Comparison of ENCODE assay signal across 16 mouse cellular contexts in genomic region chr1:168969402-168969801, GRCm38 (mm10).
DNase-seq lines count a peak whose midpoint lies in the region; ATAC-seq and TF ChIP-seq lines count a peak whose summit lies in the region.
"Had no signal": no experiment of that assay in that cellular context is flagged by ENCODE, and none has a peak within 500 bp of the region (broad histone marks: within the 10 kb centered on the region; RNA-seq: fewer than 3 reads in every experiment).

No protein-coding gene starts in this region.

- no peaks in the 10 kb centered on the region for H3K36me3 ChIP-seq in hindbrain, embryonic 10.5 days
- no peaks in the 10 kb centered on the region for H3K36me3 ChIP-seq in hindbrain, embryonic 14.5 days (replicated peaks; ENCODE audit: control insufficient read depth, insufficient read depth)
- no peaks in the 10 kb centered on the region for H3K36me3 ChIP-seq in neural tube, embryonic 12.5 days
- H3K36me3 ChIP-seq in kidney, embryonic 16.5 days (ENCODE audit: insufficient read depth, low read length): no peaks in the 10 kb centered on the region
- no peaks in the 10 kb centered on the region for H3K36me3 ChIP-seq in stomach, postnatal 0 days (ENCODE audit: control insufficient read depth, insufficient read depth, low read length)
- H3K36me3 ChIP-seq: embryonic facial prominence, embryonic 13.5 days; liver, embryonic 13.5 days; midbrain, embryonic 15.5 days had no signal

- peak overlapping the region; percentile 62 for H3K27ac ChIP-seq in hindbrain, embryonic 10.5 days
- H3K27ac ChIP-seq in hindbrain, embryonic 14.5 days: no peak overlapping the region
- H3K27ac ChIP-seq in neural tube, embryonic 12.5 days: no peak overlapping the region
- H3K27ac ChIP-seq in kidney, embryonic 16.5 days (ENCODE audit: low read length): peak overlapping the region; percentile 84
- H3K27ac ChIP-seq in stomach, postnatal 0 days (replicated peaks): 0 out of 2 replicates have a peak overlapping the region, but pooled peaks have one; percentile 13
- H3K27ac ChIP-seq: embryonic facial prominence, embryonic 13.5 days; liver, embryonic 13.5 days; midbrain, embryonic 15.5 days had no signal

- ATAC-seq in hindbrain, embryonic 14.5 days (ENCODE audit: low FRiP score): no peak
- peak; percentile 68; the same call in 1 of the 2 replicates for ATAC-seq in neural tube, embryonic 12.5 days (ENCODE audit: low FRiP score, low read depth)
- 0 out of 2 replicates have a peak, but pooled peaks have one; percentile 42 for ATAC-seq in kidney, embryonic 16.5 days (ENCODE audit: low FRiP score, low TSS enrichment)
- ATAC-seq in stomach, postnatal 0 days (ENCODE audit: low FRiP score, low TSS enrichment): no peak
- ATAC-seq in cerebellum, adult (ENCODE audit: insufficient number of reproducible peaks, low FRiP score, low TSS enrichment): no peak
- ATAC-seq: CD4-positive, CD25-positive, alpha-beta regulatory T cell, adult 4 months; forebrain, embryonic 16.5 days; midbrain, embryonic 15.5 days had no signal

- peak; percentile 15 for DNase-seq in hindbrain, embryonic 10.5 days (ENCODE audit: low spot score)
- DNase-seq in hindbrain, embryonic 14.5 days (ENCODE audit: low spot score): no peak
- no peak for DNase-seq in neural tube, embryonic 10.5 days (ENCODE audit: extremely low spot score, low spot score)
- DNase-seq in stomach, postnatal 0 days (ENCODE audit: low spot score): no peak
- no peak for DNase-seq in gastrocnemius, postnatal 36 days
- DNase-seq: adrenal gland, postnatal 25 days; cerebellum, adult 2 months; liver, embryonic 13.5 days; thymus, postnatal 14 days had no signal

- peaks cover 19% of the 10 kb centered on the region for H3K4me1 ChIP-seq in hindbrain, embryonic 10.5 days (replicated peaks)
- peaks cover 3% of the 10 kb centered on the region; the same call in 1 of the 2 replicates for H3K4me1 ChIP-seq in hindbrain, embryonic 14.5 days (replicated peaks; ENCODE audit: control insufficient read depth, insufficient read depth, low read length)
- peaks cover 7% of the 10 kb centered on the region for H3K4me1 ChIP-seq in neural tube, embryonic 12.5 days
- H3K4me1 ChIP-seq in kidney, embryonic 16.5 days (ENCODE audit: insufficient read depth, low read length): peaks cover 11% of the 10 kb centered on the region; the same call in 1 of the 2 replicates
- H3K4me1 ChIP-seq in stomach, postnatal 0 days (replicated peaks; ENCODE audit: control insufficient read depth, insufficient read depth): no peaks in the 10 kb centered on the region
- H3K4me1 ChIP-seq: liver, embryonic 13.5 days had no signal

- TF ChIP-seq CTCF in stomach, postnatal 0 days (IDR thresholded peaks at IDR 0.05; ENCODE audit: low read depth): no peak

- no peak overlapping the region for H3K4me2 ChIP-seq in hindbrain, embryonic 14.5 days (replicated peaks)
- H3K4me2 ChIP-seq in neural tube, embryonic 12.5 days (replicated peaks): no peak overlapping the region
- 0 out of 2 replicates have a peak overlapping the region, but pooled peaks have one; percentile 12 for H3K4me2 ChIP-seq in kidney, embryonic 16.5 days (replicated peaks; ENCODE audit: low read depth, low read length)
- peak overlapping the region; percentile 25 for H3K4me2 ChIP-seq in stomach, postnatal 0 days (replicated peaks; ENCODE audit: low read depth)
- H3K4me2 ChIP-seq: embryonic facial prominence, embryonic 13.5 days; liver, embryonic 13.5 days; midbrain, embryonic 15.5 days had no signal

- H3K27me3 ChIP-seq in hindbrain, embryonic 10.5 days (ENCODE audit: insufficient read depth, poor library complexity, severe bottlenecking): no peaks in the 10 kb centered on the region
- no peaks in the 10 kb centered on the region for H3K27me3 ChIP-seq in hindbrain, embryonic 14.5 days (ENCODE audit: control insufficient read depth, insufficient read depth, low read length)
- no peaks in the 10 kb centered on the region for H3K27me3 ChIP-seq in neural tube, embryonic 12.5 days (replicated peaks)
- no peaks in the 10 kb centered on the region for H3K27me3 ChIP-seq in kidney, embryonic 16.5 days (ENCODE audit: insufficient read depth, low read length)
- no peaks in the 10 kb centered on the region for H3K27me3 ChIP-seq in stomach, postnatal 0 days (ENCODE audit: control insufficient read depth, insufficient read depth, low read length)
- H3K27me3 ChIP-seq: embryonic facial prominence, embryonic 13.5 days; liver, embryonic 13.5 days; midbrain, embryonic 15.5 days had no signal

- TF ChIP-seq EP300 in stomach, postnatal 0 days (optimal IDR thresholded peaks at IDR 0.05): no peak

- H3K9ac ChIP-seq in hindbrain, embryonic 14.5 days: no peak overlapping the region
- H3K9ac ChIP-seq in neural tube, embryonic 12.5 days: no peak overlapping the region
- no peak overlapping the region; the same call in 1 of the 2 replicates for H3K9ac ChIP-seq in kidney, embryonic 16.5 days (replicated peaks; ENCODE audit: low read length)
- no peak overlapping the region for H3K9ac ChIP-seq in stomach, postnatal 0 days (ENCODE audit: low read length)
- H3K9ac ChIP-seq: embryonic facial prominence, embryonic 13.5 days; liver, embryonic 13.5 days; midbrain, embryonic 15.5 days had no signal

- H3K4me3 ChIP-seq in hindbrain, embryonic 10.5 days: no peak overlapping the region
- no peak overlapping the region for H3K4me3 ChIP-seq in hindbrain, embryonic 14.5 days (replicated peaks; ENCODE audit: low read length)
- no peak overlapping the region for H3K4me3 ChIP-seq in neural tube, embryonic 12.5 days
- no peak overlapping the region for H3K4me3 ChIP-seq in kidney, embryonic 16.5 days (ENCODE audit: low read length)
- H3K4me3 ChIP-seq in stomach, postnatal 0 days (ENCODE audit: low read depth, low read length): no peak overlapping the region
- H3K4me3 ChIP-seq: embryonic facial prominence, embryonic 13.5 days; liver, embryonic 13.5 days; midbrain, embryonic 15.5 days had no signal

- intact Hi-C loops in gastrocnemius, postnatal 36 days (cut with DNase I): no loop called here

- 28% methylated on average over 5 of the region's 5 CpGs for WGBS in hindbrain, embryonic 10.5 days
- 22% methylated on average over 5 of the region's 5 CpGs for WGBS in hindbrain, embryonic 14.5 days
- WGBS in neural tube, embryonic 12.5 days: 14% methylated on average over 5 of the region's 5 CpGs
- WGBS in kidney, embryonic 16.5 days: 19% methylated on average over 5 of the region's 5 CpGs
- WGBS in stomach, postnatal 0 days: 24% methylated on average over 5 of the region's 5 CpGs

- H3K9me3 ChIP-seq in hindbrain, embryonic 10.5 days: no peaks in the 10 kb centered on the region
- H3K9me3 ChIP-seq in hindbrain, embryonic 14.5 days (ENCODE audit: control insufficient read depth, low read length): 0 out of 2 replicates have a peak, but pooled peaks cover 7% of the 10 kb centered on the region
- H3K9me3 ChIP-seq in neural tube, embryonic 12.5 days: peaks cover 6% of the 10 kb centered on the region; the same call in 1 of the 2 replicates
- no peaks in the 10 kb centered on the region for H3K9me3 ChIP-seq in kidney, embryonic 16.5 days (ENCODE audit: low read length)
- no peaks in the 10 kb centered on the region for H3K9me3 ChIP-seq in stomach, postnatal 0 days (ENCODE audit: control insufficient read depth, low read length)
- H3K9me3 ChIP-seq: embryonic facial prominence, embryonic 13.5 days; liver, embryonic 13.5 days; midbrain, embryonic 15.5 days had no signal

Comparison
In these comparisons a context has a peak if more than half of its experiments do, and no peak if none do; other contexts are left out.
1. H3K27ac ChIP-seq: peak in hindbrain, embryonic 10.5 days (single experiment), kidney, embryonic 16.5 days (single experiment) and stomach, postnatal 0 days (single experiment); none in hindbrain, embryonic 14.5 days (single experiment) and neural tube, embryonic 12.5 days (single experiment).
2. ATAC-seq: peak in neural tube, embryonic 12.5 days (single experiment) and kidney, embryonic 16.5 days (single experiment); none in hindbrain, embryonic 14.5 days (single experiment), stomach, postnatal 0 days (single experiment) and cerebellum, adult (single experiment).
3. H3K4me2 ChIP-seq: peak in kidney, embryonic 16.5 days (single experiment) and stomach, postnatal 0 days (single experiment); none in hindbrain, embryonic 14.5 days (single experiment) and neural tube, embryonic 12.5 days (single experiment).